Mouse (Mus musculus) urinary bladder, adult 18-20 months (tissue): Measurements from ENCODE around the gene Ctcfl.
"Not testable (repeated sequence)": the region's sequence is repeated elsewhere in the genome, so short reads cannot be mapped to it uniquely, and the experiment has no call there.

Experiments used
- DNase-seq, 2 experiments: peaks; one replicate each; pipeline ENCODE4 v3.0.0; 2022; ENCODE audit warnings: low spot score in 2 of 2, mixed read lengths in 2 of 2

The Ctcfl gene

GRCm38 (mm10) chr2:173143611-173144010 lies 24.3 kb upstream of the Ctcfl start:
- no peak for DNase-seq

- no peak for DNase-seq
Measured at GRCm38 (mm10) chr2:173138323-173139239, 19.3 kb upstream of the Ctcfl start.

- no peak for DNase-seq
Measured at GRCm38 (mm10) chr2:173134695-173135094, 15.4 kb upstream of the Ctcfl start.

GRCm38 (mm10) chr2:173132794-173133300 lies 13.5 kb upstream of the Ctcfl start:
- no peak for DNase-seq

GRCm38 (mm10) chr2:173132262-173132661 lies 12.9 kb upstream of the Ctcfl start:
- no peak for DNase-seq

- DNase-seq: no peak
Measured at GRCm38 (mm10) chr2:173129111-173129510, 9.8 kb upstream of the Ctcfl start.

- no peak for DNase-seq
Measured at GRCm38 (mm10) chr2:173126386-173126785, 7.1 kb upstream of the Ctcfl start.

- no peak for DNase-seq
Measured at GRCm38 (mm10) chr2:173124022-173124735, 4.9 kb upstream of the Ctcfl start.

- not testable (repeated sequence) for DNase-seq
Measured at GRCm38 (mm10) chr2:173120117-173120516, 792 bp upstream of the Ctcfl start.

GRCm38 (mm10) chr2:173113796-173114195 lies 5.5 kb downstream of the Ctcfl start:
- DNase-seq: not testable (repeated sequence)

- DNase-seq: no peak
Measured at GRCm38 (mm10) chr2:173110571-173110970, 8.8 kb downstream of the Ctcfl start.

GRCm38 (mm10) chr2:173109510-173109909 lies 9.8 kb downstream of the Ctcfl start:
- DNase-seq: no peak

- DNase-seq: no peak
Measured at GRCm38 (mm10) chr2:173108509-173109190, 10.7 kb downstream of the Ctcfl start.

GRCm38 (mm10) chr2:173106889-173107785 lies 12.2 kb downstream of the Ctcfl start:
- peak; percentile 38 to 40 for DNase-seq

- no peak for DNase-seq
Measured at GRCm38 (mm10) chr2:173106409-173106808, 12.9 kb downstream of the Ctcfl start.

- not testable (repeated sequence) for DNase-seq
Measured at GRCm38 (mm10) chr2:173097337-173097736, 22.0 kb downstream of the Ctcfl start.

- peak; percentile 57 to 75 for DNase-seq
Measured at GRCm38 (mm10) chr2:173089437-173089836, 29.9 kb downstream of the Ctcfl start.

GRCm38 (mm10) chr2:173087405-173087804 lies 31.9 kb downstream of the Ctcfl start:
- no peak for DNase-seq

GRCm38 (mm10) chr2:173085763-173086162 lies 33.6 kb downstream of the Ctcfl start:
- no peak for DNase-seq

- no peak for DNase-seq
Measured at GRCm38 (mm10) chr2:173084871-173085270, 34.5 kb downstream of the Ctcfl start.
